Mouse (Mus musculus): ENCODE measurements around the gene Lrrc52.

Lrrc52 gene

DNA sequence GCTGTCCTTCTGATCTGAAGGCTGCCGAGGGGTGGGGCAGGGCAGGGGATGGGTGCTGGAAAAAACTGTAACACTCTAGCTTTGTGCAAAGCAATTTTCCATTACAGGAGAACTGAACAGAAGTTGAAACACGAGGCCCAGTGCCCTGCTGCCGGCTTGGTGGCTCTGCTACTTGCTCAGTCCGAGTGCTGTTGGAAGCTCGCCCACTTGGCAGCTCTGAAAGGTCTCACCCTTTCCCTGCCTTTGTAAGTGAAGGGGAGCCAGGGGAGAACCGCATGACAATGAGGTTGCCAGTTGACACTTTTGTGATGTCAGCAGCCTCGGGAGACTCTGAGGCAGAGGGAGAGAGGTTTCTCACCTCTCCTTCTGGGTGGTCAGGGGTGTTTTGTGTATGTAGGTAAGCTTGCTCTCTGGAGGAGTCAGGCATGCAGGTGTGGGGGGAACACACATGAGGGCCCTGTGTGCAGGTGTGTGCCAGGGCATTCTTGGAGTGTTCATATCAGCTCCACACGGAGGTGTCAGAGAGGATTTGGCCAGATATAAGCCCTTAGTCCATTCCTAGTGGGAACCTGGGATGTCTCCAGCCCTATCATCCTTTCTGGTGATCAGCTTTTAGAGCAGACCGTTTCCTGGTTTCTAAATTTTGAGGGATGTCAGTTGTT, at the start of gene Lrrc52:
Lrrc52 (minus strand) TSS at position 16 of the 662 bp plus-strand sequence.
- DNase-seq (ENCODE audit: low read depth, low spot score) = no peak

GRCm38 (mm10) chr1:167511621-167512020, 45.0 kb upstream of the Lrrc52 start:
- no peak for DNase-seq (ENCODE audit: low read depth, low spot score)

- DNase-seq (ENCODE audit: low read depth, low spot score) = no peak
Measured at GRCm38 (mm10) chr1:167506048-167506447, 39.5 kb upstream of the Lrrc52 start.

- peak; percentile 53 for DNase-seq (ENCODE audit: low read depth, low spot score)
Measured at GRCm38 (mm10) chr1:167505427-167505826, 38.8 kb upstream of the Lrrc52 start.

GRCm38 (mm10) chr1:167499097-167499850, 32.7 kb upstream of the Lrrc52 start:
- no peak for DNase-seq (ENCODE audit: low read depth, low spot score)

DNA sequence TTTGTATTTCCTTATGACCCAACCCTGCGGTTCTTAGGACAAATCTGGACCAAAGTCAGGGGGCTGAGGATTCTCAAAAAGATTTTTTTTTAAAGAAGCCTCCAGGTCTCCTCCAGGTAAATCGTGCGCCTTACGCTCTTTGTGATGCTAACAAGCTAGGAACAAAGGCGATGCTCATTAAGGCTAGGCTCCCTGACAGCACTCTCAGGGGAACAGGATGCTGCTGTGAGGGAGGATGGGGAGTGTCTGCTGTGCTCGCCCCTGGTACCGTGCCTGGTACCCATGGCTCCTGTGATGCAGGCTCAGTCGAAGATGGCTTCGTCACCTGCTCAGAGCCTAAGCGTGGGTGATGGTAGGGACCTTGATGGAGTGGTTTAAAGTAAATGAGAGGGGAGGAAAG, 31.4 kb upstream of the Lrrc52 start:
- peak; percentile 95 for DNase-seq (ENCODE audit: low read depth, low spot score)

DNA sequence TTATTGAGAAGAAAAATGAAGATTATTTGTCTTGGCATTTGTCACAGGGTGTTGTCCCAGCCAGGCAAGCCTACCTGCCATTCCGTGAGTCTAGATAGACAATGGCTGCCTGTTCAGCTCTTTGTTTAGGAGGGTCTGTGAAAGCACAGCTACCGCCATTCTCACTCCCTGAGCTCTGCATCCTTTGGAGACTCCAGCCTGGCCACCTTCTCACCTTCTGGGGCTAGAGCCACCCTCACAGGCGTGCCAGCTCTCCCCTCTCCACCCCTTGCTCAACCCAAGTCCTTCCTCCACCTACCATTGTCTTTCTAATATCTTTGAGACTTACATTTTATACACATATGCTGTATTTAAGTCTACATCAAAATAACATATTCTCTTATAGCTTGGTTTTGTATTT, 31.0 kb upstream of the Lrrc52 start:
- peak; percentile 71 for DNase-seq (ENCODE audit: low read depth, low spot score)

DNA sequence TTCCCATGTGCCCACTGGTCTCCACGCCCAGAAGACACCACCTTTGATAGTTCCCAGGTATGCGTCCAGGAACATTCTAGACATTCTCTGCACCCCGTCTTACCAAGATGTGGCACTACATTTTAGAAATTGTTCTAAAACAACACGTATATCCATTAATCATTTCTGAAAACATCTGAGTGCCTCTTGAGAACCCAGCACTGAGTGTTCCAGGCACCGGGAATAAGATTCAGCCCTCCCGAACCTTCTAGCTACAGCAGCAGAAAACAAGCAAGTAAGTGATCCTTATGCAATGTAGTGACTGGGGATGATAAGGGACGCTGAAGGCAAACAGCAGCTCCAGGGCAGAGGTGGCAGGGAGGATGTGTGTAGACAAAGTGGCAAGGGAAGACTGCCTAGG, 24.9 kb upstream of the Lrrc52 start:
- DNase-seq (ENCODE audit: low read depth, low spot score) = no peak

GRCm38 (mm10) chr1:167487933-167488332, 21.4 kb upstream of the Lrrc52 start:
- DNase-seq (ENCODE audit: low read depth, low spot score) = no peak

DNA sequence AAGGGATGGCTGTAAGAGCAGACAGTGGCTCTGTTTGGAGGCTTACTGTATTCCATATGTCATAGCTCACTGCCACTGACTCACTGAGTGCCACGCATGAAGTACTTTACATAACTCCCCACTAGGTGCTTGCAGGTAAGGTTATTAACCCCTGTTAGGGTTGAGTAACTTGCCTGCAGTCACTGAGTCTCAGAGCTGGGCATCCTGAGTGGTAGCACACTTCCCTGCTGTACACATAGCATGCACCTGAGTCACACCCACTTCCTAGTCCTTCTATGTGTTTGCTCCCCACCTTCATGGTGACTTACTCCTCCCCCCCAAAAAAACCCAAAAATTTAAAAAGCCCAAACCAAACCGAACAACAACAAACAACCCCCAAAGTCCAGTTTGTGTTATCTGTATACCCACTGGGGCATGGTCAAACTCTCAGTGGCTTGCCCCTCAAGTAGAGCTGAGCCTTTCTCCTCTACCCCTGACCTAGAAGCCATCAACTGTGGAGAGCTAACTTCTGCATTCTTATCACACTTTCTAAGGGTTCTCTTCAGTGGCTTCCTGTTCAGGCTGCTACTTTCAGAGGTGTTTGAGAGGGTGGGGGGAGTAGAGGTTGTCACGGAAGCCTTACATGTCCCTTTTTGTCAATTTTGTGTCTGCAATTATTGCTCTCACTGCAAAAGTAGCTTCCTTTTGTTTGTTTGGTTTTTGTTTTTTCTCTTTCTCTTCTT, 20.5 kb upstream of the Lrrc52 start:
- no peak for DNase-seq (ENCODE audit: low read depth, low spot score)

GRCm38 (mm10) chr1:167482863-167483262, 16.3 kb upstream of the Lrrc52 start:
- no peak for DNase-seq (ENCODE audit: low read depth, low spot score)

GRCm38 (mm10) chr1:167473585-167473984, 7.0 kb upstream of the Lrrc52 start:
- DNase-seq (ENCODE audit: low read depth, low spot score) = no peak

DNA sequence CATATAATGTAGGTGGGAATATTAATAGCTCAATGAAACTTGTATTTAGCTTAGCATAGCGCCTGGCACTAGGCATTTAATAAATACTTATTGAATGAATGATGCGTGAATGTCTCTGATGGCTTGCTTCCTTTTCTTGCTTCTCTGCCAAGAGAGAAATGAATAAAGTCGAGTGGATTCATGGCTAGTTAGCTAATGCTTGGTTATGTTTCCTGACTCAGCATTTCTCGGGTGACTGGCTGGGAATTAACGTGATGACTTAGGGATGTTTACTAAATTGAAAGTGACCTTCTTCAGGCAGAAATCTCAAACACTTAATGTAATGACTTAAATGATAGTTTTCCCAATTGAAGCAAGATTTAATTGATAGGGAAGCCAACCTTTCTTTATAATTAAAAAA, 1.3 kb upstream of the Lrrc52 start:
- DNase-seq (ENCODE audit: low read depth, low spot score) = no peak

DNA sequence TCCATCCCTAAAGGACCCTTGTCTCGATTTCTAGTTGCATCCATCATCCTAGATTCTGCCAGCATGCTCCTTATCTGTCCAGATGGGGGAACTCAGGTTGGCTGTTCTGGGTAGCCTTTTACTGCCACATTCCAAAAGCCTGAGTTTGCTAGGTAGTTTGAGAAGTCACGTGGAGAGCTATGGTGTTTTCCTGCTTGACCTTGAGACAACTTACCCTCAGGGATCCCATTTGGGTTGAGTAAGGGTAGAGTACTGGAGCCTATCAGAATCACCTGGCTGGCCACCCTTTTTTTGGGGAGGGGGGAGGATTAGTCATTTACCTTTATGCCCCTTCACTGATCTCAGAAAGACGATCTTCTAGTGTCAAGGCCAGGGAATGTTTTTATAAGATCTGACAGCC, 9.3 kb downstream of the Lrrc52 start:
- DNase-seq (ENCODE audit: low read depth, low spot score) = no peak

- no peak for DNase-seq (ENCODE audit: low read depth, low spot score)
Measured at GRCm38 (mm10) chr1:167453048-167453447, 13.5 kb downstream of the Lrrc52 start.

GRCm38 (mm10) chr1:167452456-167452855, 14.1 kb downstream of the Lrrc52 start:
- no peak for DNase-seq (ENCODE audit: low read depth, low spot score)

- peak; percentile 63 for DNase-seq (ENCODE audit: low read depth, low spot score)
Measured at GRCm38 (mm10) chr1:167448598-167448997, 18.0 kb downstream of the Lrrc52 start.

DNA sequence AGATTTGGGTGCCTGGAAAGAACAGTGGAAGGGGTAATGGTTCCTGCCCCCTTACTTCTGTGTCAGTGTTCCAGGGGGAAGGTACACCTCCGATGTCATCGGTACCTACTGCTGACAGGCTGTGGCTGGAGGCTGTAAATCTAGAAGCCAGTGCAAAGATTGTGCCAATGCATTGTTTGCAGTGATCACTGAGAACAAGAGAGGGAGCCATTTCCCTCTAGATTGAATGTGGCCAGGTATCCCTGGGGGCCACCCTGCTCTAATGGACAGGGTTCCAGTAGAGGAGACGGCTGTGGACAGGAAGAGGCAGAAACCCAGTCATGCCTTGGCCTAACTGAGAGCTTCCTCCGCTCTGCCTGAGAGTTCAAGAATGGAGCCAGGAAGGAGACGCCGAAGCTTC, 18.5 kb downstream of the Lrrc52 start:
- no peak for DNase-seq (ENCODE audit: low read depth, low spot score)

- peak; percentile 92 for DNase-seq (ENCODE audit: low read depth, low spot score)
Measured at GRCm38 (mm10) chr1:167446516-167446915, 20.1 kb downstream of the Lrrc52 start.

- DNase-seq (ENCODE audit: low read depth, low spot score) = no peak
Measured at GRCm38 (mm10) chr1:167445167-167445566, 21.4 kb downstream of the Lrrc52 start.

- no peak for DNase-seq (ENCODE audit: low read depth, low spot score)
Measured at GRCm38 (mm10) chr1:167438231-167438885, 28.2 kb downstream of the Lrrc52 start.

- no peak for DNase-seq (ENCODE audit: low read depth, low spot score)
Measured at GRCm38 (mm10) chr1:167437091-167437490, 29.5 kb downstream of the Lrrc52 start.

All from R1 (cell line).